Mouse (Mus musculus) layer of hippocampus, postnatal 10 days (tissue): Measurements from ENCODE around the gene Gsk3a. TPM values are rescaled to one million over a fixed set of nuclear protein-coding genes. Genes with fewer than 3 reads are reported as not detected.
"Not testable (repeated sequence)": the region's sequence is repeated elsewhere in the genome, so short reads cannot be mapped to it uniquely, and the experiment has no call there.

ENCODE experiments used
- DNase-seq, 2 experiments: peaks; one replicate each; pipeline ENCODE4 v3.0.0; 2021; ENCODE audit warnings: low spot score in 2 of 2
- total RNA-seq, 2 experiments: library from RNA; stranded (reverse); gene quantifications; 2 replicates each; pipeline ENCODE4 v1.2.3; 2021

Gene Gsk3a
- total RNA-seq, 2 experiments from 2014 or later, result 162 to 187 TPM

DNA sequence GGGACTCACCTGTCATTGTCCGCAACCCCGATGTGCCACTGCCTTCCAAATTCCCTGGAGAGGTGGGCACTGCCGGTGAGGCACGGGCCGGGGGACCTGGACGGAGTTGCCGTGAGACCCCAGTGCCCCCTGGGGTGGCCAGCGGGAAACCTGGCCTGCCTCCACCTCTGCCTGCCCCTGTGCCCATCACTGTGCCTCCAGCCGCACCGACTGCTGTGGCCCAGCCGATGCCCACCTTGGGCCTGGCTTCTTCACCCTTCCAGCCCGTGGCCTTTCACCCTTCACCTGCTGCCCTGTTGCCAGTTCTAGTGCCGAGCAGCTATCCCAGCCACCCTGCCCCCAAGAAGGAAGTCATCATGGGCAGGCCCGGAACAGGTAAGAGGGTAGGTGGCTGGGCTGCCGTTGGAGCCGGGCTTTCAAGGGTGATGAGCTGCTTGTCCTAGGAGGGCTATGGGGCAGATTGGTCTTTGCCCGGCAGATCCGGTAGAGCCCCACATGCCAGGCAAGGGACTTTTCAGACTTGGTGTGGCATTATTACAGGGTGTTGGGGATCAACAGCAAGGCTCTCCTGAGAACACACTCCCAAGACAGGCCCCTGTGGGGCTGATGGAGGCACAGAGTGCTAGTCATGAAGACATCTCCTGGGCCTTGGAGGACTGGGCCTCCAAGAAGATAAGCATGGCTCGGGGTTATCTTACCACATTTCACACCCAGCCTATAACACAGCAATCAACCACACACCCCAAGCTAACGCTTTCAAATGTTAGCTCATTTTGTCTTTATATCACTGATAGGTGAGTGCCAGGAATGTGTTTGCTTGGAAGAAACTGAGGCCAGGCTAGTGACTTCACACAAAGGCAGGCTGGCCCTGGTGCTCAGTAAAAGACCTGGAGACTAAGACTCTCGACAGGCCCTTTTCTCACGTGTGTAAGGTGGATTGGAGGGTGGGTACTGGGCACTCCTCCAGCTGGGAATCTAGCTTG lies 35.9 kb upstream of the Gsk3a start:
- peak in 1 of 2 experiments; percentile 10 for DNase-seq

DNA sequence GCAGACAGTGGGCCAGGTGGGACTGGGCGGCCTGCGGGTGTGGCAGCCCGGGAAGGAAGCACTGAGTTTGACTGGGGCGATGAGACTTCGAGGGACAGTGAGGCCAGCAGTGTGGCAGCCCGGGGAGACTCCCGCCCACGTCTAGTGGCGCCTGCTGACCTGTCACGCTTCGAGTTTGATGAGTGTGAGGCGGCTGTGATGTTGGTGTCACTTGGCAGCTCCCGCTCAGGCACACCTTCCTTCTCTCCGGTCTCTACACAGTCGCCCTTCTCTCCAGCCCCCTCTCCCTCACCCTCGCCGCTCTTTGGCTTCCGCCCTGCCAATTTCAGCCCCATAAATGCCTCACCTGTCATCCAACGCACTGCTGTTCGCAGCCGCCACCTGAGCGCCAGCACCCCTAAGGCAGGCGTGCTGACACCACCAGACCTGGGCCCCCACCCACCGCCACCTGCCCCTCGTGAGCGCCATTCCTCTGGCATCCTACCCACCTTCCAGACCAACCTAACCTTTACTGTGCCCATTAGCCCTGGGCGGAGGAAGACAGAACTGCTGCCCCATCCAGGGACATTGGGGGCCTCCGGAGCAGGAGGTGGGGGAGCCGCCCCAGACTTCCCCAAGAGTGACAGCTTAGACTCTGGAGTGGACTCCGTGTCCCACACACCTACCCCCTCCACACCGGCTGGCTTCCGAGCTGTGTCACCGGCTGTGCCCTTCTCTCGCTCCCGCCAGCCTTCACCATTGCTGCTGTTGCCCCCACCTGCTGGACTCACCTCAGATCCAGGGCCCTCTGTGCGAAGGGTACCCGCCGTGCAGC lies 35.0 kb upstream of the Gsk3a start:
- DNase-seq, result no peak

DNA sequence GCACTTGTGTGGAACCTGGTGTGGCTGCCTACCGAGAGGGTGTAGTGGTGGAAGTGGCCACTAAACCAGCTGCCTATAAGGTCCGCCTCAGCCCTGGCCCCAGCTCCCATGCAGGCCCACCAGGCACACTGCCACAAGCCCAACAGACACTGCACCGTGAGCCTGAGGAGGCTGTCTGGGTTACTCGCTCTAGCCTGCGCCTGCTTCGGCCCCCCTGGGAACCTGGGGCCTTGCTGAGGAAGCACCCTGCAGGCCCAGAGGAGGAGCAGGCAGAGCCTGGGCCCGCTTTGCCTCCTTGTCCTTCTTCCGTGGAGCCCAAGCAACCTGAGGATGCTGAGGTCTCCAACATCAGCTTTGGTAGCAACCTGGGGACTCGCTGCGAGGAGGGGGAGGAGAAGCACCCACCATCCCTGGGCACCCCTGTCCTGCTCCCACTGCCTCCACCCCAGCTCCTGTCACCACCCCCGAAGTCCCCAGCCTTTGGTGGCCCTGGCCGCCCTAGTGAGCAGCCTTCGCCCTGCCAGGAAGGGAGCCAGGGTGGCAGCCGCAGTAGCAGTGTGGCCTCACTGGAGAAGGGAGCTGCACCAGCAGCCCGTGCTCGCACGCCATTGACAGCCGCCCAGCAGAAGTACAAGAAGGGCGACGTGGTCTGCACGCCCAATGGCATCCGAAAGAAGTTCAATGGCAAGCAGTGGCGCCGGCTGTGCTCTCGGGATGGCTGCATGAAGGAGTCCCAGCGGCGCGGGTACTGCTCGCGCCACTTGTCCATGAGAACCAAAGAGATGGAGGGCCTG lies 34.2 kb upstream of the Gsk3a start:
- DNase-seq, result no peak

DNA sequence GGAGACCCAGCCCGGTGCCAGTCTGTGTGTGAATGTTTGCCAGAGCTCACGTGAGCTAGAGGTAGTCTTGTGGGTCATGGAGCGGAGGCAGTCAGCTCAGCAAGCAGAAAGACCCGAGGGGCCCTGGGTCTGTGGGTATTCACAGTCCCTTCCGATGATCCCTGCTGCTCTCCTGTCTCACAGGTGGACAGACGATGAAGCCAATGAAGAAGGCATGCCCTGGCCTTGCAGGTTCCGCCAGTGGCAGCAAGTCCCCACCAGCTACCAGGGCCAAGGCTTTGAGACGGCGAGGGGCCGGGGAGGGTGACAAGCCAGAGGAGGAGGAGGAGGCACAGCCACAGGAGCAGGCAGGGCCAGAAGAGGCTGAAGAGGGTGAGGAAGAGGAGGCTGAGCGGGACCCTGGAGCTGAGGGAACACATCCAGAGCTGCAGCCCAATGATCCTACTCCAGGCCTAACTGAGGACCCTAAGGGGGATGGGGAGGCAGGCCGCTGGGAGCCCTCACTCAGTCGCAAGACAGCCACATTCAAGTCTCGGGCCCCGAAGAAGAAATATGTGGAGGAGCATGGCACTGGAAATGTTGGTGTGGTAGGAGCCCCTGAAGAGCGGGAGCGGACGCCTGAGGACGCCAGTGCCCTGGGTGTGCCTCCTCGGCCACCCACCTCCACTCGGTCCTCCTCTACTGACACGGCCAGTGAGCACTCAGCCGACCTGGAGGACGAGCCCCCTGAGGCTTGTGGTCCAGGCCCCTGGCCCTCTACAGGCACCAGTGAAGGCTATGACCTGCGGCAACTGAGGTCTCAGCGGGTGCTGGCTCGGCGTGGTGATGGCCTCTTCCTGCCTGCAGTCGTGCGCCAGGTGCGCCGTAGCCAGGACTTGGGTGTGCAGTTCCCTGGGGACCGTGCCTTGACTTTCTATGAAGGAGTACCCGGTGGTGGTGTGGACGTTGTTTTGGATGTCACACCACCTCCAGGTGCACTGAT lies 33.3 kb upstream of the Gsk3a start:
- peak in 1 of 2 experiments; percentile 11 for DNase-seq

DNA sequence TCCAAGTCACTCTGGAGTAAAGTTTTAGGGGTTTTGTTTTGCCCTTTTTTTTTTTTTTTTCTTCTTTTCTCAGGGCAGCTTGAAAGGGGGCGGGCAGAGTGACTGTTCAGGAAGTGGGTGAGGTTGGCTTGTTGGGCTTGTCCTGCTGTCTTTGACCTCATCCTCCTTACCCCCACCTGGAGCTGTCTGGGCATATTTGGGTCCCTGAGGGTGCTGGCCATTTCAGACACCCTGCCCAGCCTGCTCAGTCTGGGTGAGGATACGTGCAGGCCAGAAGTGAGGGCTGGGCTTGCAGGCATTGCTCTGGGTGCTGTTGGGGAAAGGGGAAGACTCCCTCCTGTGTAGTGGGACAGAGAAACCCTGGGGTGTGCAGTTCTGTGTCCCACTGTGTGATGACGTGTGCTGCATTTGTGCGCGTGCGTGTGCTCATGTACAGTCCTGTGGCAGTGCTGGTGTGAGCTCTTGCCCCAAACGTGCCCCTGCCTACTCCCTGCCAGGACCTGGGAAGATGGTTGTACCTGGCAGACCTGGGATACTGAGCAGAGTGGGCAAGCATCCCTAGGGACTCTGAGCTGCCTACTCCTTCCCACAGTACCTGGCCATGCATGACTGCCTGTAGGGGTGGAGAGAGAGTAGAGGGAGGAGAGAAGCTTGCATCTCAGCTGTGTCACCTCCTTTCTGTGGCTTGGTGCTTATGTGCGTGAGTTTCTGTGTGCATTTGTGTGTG lies 32.1 kb upstream of the Gsk3a start:
- DNase-seq, result peak; percentile 9 to 12

DNA sequence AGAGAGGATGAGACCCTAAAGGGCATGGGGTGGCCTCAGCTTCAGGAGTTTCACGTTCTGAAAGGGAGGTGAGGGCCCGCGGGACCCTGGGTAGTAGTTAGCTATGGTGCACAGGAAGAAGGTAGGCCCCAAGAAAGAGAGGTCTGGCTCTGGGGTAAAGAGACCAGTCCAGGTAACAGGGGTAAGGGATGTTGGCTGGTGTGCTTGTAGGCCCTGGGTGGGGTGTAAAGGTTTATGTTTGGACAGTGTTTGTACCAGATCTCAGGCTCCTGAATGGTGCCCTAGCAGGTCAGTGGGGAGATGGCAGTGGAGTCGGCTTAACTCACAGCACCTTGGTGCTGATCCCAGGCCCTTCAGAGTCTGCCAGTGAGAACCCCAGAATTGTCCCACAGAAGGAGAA lies 31.4 kb upstream of the Gsk3a start:
- no peak for DNase-seq

DNA sequence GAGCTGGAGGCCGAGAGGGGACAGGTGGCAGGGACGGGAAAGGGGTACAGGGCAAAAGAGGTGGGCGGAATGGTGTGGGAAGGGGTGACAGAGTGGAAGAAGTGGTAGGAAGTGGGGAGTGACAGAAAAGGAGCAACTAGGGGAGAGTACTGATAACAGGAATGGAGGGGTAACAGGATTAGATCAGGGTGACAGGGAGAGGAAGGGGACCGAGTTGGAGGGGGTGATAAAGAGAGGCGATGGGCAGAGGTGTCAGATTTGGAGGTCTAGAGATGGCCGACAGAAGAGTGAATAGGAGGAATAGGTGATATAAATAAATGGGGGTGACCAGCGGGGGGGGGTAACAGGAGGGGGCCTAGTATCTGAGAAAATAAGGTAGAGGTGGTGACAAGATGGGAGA lies 30.9 kb upstream of the Gsk3a start:
- DNase-seq, result no peak

DNA sequence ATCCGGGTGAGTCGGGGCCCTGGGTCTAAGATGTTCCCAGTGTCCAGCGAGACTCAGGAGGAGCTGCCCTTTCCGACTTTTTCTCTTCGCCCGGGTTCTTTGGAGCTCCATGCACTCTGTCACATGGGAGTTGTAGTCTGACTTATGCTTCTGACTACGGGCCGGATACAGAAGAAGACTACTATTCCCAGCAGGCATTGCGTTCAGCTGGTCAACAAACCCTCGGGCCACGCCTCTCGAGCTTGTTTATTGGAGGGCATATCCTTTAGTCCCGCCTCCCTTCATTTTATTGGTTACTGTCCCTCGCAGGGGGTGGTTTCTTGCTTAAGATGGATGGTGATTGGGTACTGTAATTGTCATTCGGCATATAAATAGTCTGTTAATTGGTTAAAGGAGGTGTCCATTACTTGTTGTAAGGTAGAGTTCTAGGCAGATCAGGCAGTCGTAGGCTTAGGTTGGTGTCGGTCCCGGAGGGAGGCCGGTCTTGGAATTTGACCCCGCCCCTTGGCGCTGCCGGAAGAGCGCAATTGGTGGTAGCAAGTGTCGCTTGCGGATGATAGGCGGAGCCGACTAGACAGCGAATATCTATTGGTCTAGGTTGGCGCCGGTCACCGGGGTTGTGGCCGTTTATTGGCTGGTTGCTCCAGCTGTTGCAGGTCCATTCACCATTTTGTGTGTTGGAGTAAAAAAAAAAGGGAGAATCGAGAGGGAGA lies 30.3 kb upstream of the Gsk3a start:
- DNase-seq, result peak; percentile 97 to 99

DNA sequence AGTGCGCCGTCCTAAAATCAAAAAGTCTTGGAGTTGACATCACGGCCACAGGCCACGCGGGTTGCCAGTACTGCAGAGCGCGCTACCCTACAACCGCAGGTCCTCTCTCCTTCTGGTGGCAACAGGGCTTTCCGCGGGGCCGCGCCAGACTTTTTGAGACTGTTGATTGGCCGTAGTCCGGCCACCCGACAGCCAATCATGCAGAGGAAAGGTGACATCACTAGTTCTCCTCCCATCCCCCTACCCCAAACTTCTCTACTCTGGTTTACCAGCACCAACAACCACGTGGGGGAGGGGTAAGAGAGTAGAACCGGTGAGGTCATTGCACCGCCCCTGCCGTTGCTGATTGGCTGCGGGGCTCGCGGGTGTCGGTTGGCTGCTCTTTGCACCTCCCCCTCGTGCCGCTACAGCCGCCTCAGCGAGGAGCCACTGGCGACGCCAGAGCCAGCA lies 29.7 kb upstream of the Gsk3a start, which contains the start of gene Cic:
TSS of gene Cic (plus strand) at position 404 of the 450 bp plus-strand sequence.
- DNase-seq, result peak; percentile 98

DNA sequence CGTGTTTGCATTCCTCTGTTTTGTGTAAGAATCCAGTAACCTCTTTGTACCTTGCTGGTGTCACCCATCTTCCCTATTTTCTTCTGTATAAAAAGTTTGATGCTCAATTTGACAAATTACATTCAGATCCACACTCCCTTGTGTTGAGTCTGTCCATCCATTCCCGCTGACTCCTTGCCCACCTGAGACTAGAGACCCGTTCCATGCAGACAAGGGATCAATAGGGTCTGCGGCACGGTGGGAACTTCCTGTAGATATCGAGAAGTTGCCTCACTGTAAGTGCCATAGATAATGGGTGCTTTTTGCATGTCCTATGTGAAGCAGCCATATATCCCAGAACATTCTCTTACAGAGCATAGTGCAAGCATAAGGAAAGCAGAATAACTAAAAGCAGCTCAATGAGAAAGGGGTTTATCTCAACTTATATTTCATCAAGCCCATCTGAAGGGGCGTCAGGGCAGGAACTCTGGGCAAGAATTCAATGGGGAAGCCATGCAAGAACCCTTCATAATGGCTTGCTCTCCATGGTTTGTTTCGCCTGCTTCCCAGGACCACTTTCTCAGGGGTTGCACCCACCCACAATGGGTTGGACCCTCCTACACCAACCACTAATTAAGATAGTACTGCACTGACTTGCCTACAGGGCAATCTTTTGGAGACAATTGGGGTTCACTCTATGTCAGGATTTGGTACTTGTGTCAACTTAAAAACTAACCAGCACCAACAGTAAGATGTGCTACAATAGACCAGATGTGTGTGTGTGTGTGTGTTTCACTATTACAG lies 28.7 kb upstream of the Gsk3a start:
- no peak for DNase-seq

DNA sequence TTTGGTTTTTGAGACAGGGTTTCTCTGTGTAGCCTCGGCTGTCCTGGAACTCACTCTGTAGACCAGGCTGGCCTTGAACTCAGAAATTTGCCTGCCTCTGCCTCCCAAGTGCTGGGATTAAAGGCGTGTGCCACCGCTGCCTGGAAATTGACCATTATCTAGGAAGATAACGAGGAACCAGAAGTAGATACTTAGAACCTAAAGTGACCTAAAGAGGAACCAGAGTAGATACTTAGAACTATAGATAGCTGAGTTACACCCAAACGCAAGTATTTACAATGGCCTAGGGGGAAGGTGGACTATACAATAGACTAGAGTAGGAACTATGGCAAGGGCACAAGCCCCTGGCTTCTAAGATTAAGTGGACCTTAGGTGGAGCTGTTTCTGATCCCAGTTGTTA lies 28.1 kb upstream of the Gsk3a start:
- DNase-seq, result not testable (repeated sequence)

DNA sequence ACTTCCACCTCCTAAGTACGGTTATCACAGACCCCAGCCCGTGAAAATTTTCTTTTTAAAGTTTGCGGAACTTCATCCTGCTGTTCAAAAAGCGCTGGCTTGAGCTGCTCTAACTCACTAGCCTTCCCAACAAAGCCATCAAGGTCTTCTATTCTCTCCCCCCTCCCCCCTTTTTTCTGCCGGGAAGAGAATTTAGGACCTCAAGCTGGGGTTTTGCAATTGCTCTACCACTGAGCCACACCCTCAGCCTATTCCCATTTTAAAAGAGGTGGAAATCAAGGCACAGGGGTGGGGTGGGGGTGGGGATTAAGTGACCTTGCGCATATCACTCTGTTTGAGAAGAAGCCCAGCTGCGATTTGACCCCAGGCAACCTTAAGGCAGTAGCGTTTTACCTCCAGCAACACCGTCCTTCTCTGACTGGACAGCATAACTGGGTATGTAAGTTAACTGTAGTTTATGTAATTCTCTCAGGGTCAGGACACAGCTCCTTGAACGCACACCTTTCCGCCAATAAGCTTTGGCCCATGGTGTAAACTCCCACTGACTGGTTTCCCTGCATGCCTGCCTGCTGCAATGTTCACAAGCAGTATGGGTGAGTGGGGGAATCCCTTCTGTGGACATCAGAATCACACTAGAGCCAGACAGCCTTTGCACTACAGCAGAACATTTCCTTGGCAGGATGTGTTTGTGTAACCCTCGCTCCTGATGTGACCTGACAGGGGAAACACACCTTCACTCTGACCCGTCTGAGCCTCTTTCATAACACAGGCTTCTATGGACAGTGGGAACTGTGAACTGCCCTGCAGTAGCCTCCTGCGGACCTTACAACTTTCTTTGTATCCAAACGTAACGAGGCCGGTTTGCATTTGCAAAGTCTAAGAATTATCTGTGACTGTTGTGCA lies 26.6 kb upstream of the Gsk3a start:
- DNase-seq, result no peak

DNA sequence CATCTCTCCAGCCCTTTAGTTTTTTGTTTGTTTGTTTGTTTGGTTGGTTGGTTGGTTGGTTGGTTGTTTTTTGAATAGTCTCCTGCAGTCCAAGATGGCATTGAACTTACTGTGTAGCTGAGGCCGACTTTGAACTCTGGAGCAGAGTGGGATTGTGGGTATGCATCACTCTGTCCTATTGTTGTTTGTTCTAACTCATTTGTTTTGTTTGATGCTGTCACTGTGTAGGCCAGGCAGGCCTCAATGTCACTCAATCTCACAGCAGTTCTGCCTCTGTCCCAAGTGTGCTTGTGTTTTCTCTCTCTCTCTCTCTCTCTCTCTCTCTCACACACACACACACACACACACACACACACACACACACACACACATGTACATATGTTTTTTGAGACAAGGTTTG lies 24.2 kb upstream of the Gsk3a start:
- DNase-seq, result no peak

DNA sequence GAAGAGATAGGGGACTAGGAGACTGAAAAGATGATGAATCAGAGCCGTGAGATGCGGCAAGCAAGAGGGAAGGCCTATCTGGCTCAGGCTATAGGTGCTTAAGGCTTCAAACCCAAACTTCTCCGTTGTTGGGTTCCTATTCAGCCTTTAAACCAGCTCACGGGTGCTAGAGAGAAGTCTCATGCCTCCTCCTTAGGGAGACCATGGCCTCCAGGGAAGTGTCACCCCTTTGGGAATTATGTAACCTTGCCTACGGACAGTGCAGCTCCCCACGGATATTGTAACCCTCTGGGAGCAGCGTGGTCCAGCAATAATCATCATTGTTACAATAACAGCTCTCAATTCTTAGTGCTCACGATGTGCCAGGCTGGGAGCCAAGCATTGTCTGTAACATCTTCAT lies 14.2 kb upstream of the Gsk3a start:
- peak in 1 of 2 experiments; percentile 23 for DNase-seq

DNA sequence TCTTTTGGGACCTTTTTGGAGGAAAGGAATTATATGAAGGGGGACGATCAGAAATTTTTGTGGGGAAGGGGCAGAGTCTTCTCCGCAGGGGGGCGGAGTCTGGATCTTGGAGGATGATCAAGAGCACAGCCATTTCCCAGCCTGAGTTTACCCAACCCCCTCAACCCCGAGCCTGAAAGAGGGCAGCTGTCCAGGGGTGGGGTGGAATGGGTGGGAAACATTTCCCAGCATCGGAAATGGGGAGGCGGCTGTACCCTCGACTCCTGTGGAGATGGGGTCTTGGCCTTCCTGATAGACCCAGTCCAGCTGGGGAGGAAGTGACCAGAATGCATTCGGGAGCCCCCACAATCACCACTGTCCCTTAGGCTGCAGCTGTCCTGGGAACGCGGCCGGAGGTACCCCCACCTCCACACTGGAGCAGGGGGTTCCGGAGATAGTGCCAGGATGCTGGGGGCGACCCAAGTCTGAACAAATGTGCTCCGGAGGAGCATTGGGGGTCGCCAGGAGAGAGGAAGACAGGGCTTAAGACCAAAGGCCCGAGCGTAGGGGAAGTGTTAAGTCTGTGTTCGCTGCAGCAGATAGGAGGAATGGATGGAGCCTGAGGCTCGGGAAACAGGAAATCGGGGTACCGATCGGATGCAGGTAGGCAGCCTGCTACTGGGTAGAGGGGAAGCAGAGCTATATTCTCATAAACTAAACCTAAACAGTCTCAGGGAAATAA lies 13.6 kb upstream of the Gsk3a start:
- DNase-seq, result peak; percentile 68 to 74
